Mouse (Mus musculus) olfactory bulb, adult 2 months (tissue): ENCODE data around the gene Syna. TPM values are rescaled to one million over a fixed set of nuclear protein-coding genes. Genes with fewer than 3 reads are reported as not detected.

ENCODE experiments used
- H3K27ac ChIP-seq: fragments of 200-500 bp; 2 replicates; pipeline ENCODE4 v1.5.1; 2012; ENCODE audit warnings: low read depth, low read length; ENCODE audit not compliant: insufficient read depth
- H3K4me1 ChIP-seq: fragments of 200-500 bp; 2 replicates; pipeline ENCODE4 v1.6.1; 2012; ENCODE audit warnings: low read length; ENCODE audit not compliant: control insufficient read depth, insufficient read depth
- H3K4me3 ChIP-seq: fragments of 200-500 bp; 2 replicates; pipeline ENCODE4 v1.5.1; 2012; ENCODE audit warnings: mild to moderate bottlenecking, low read depth, low read length, moderate library complexity; ENCODE audit not compliant: insufficient read depth
- CTCF ChIP-seq: fragments of 200-500 bp; IDR thresholded peaks from 2 replicates; pipeline ENCODE4 v1.5.1; 2012; ENCODE audit warnings: low read depth, mild to moderate bottlenecking, low read length, moderate library complexity; ENCODE audit not compliant: insufficient read depth
- POLR2A ChIP-seq: fragments of 200-500 bp; IDR thresholded peaks from 2 replicates; pipeline ENCODE4 v1.6.1; 2012; ENCODE audit warnings: mild to moderate bottlenecking, low read depth, low read length, moderate library complexity; ENCODE audit not compliant: insufficient read depth
- WGBS: fragments of 180-500 bp; shearing (Covaris S2); methylation state at CpG from one replicate; pipeline ENCODE4 v1.1.7; 2018; 5-methylcytosine and 5-hydroxymethylcytosine counted together
- polyA plus RNA-seq: library from polyadenylated mRNA; stranded (reverse); fragments of >200 nt; gene quantifications from 2 replicates; pipeline ENCODE4 v1.2.4, GENCODE M21; 2012; ENCODE audit warnings: low replicate concordance; ENCODE audit not compliant: missing spikeins, insufficient read depth, insufficient read length

The Syna gene
- polyA plus RNA-seq, 1 experiment = not detected

DNA sequence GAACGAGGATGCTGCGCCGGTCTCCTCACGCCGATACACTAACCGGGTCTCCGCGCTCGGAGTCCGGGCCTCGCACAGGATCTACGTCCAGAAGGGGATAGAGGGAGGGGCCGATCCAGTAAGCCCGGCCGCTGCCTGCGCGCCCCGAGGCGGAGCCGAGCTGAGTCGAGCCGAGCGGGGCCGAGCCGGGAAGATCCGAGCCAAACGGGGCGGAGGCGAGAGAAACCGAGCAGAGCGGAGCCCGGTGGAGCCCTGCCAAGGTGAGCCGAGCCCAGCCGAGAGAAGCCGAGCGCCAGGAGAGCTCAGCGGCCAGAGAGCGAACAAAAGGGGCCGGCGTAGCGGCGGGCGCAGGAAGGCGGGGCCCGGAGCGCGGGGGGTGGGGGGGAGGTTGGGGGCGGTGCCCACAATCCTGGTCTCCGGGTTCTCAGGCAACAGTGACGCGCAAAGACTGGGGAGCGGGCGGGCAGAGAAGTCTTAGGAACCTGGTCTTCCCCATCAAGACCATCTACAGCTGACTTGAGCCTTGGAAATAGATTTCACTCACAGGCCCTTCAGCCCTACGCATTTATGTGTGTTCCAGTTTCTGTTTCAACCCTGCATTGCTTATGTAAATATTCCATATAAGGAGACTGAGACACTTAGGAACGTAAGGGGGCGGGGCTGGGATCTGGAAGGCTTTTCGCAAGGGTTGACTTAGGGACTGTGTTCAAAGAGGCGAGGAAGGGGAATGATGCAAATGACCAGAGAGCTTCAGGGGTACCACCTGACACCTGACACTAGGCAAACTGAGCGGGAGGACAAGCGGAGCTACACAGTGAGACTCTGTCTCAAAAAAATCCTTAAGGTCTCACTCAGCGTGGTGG, 7.6 kb downstream of the Syna start, which contains the start of gene Clip2:
Gene Clip2 (minus strand): TSS at position 325 of the 863 bp plus-strand sequence.
- 2% methylated on average over 61 of the region's 61 CpGs for WGBS
- TF ChIP-seq POLR2A (peak; percentile 43), CTCF (0 out of 2 replicates have a peak, but pooled peaks have one; percentile 17)
- Histone ChIP-seq H3K27ac (peak within 1 kb of the TSS; percentile 97), H3K4me3 (peak within 1 kb of the TSS; percentile 93), H3K4me1 (peaks cover 37% of the 10 kb centered on the region)

- peaks cover 45% of the 10 kb centered on the region for H3K4me1 ChIP-seq
- TF ChIP-seq POLR2A (no peak), CTCF (no peak)
- peak overlapping the region; percentile 93 for H3K4me3 ChIP-seq
- WGBS = 1% methylated on average over 52 of the region's 52 CpGs
- peak overlapping the region; percentile 97 for H3K27ac ChIP-seq
These were observed 8.5 kb downstream of the Syna start for GRCm38 (mm10) chr5:134551233-134552109.

DNA sequence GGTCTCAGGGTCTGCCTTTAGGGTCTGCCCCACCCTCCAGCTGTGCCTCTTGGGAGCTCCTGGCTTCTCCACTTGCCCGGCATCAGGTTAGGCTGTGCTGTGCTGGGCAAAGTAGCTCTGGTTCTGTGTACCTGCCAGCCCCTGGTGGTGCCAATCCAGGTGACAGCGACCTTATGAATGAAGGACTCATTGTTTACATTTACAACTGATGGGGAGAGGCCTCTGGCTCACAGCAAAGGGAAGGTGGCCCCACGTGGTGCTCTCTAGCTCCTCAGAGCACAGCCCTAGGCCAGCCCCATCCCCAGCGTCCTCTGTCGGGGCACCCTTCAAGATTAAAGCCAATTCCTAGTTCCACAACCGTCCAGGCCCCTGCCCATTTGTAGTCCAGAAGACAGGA, 9.1 kb downstream of the Syna start:
- TF ChIP-seq CTCF = no peak
- no peak for TF ChIP-seq POLR2A
- H3K27ac ChIP-seq = peak overlapping the region; percentile 97
- H3K4me3 ChIP-seq = peak overlapping the region; percentile 93
- 6% methylated on average over 6 of the region's 6 CpGs for WGBS
- H3K4me1 ChIP-seq = peaks cover 50% of the 10 kb centered on the region

DNA sequence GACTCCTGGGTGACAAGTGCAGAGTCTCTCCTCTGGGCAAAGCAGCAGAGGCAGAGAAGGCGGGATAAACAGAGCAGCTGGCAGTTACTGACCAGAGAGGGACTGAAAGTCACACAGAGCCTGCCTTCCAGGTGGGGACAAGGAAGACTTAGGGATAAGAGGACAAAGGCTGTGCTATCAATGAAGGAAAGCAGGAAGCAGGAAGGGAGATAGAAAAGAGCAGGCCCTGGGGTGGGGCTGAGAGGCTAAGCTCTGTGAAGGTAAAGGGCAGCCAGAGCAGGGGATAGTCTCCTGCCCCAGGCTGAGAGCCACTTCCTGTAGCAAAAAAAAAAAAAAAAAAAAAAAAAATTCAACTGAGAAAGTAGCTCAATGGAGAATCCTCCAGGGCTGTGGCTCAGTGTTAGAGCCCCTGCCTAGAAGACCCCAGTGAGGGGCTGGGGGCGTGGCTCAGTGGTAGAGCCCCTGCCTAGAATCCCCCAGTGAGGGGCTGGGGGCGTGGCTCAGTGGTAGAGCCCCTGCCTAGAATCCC, 10.3 kb downstream of the Syna start:
- 87% methylated on average over 3 of the region's 3 CpGs for WGBS
- H3K27ac ChIP-seq = no peak overlapping the region
- peaks cover 46% of the 10 kb centered on the region for H3K4me1 ChIP-seq
- no peak overlapping the region for H3K4me3 ChIP-seq
- TF ChIP-seq POLR2A (no peak), CTCF (no peak)

GRCm38 (mm10) chr5:134548306-134548705, 11.7 kb downstream of the Syna start:
- WGBS = 17% methylated on average over 5 of the region's 5 CpGs
- Histone ChIP-seq H3K4me1 (peaks cover 53% of the 10 kb centered on the region), H3K27ac (peak overlapping the region; percentile 46; the same call in 1 of the 2 replicates), H3K4me3 (no peak overlapping the region)
- TF ChIP-seq POLR2A = no peak
- TF ChIP-seq CTCF = no peak

DNA sequence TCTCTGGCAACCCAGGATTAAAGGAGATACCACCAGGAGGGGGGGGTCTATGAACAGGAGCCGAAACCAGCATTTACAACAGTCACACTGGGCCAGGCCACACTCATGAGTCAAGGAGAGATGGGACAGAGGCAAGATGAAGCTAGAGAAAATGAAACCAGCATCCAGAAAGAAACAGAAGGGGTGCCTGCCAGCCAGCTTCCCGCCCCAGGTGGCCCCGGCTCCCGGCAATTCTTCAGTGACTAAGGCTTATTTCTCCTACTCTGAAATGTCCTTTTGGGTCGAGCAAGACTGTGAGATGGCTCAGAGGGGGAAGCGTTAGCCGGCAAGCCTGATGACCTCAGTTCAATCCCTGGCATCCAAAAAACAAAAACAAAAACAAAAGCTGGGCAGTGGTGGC, 13.2 kb downstream of the Syna start:
- no peak for TF ChIP-seq CTCF
- TF ChIP-seq POLR2A = no peak
- peak overlapping the region; percentile 47 for H3K27ac ChIP-seq

GRCm38 (mm10) chr5:134545242-134545629, 14.7 kb downstream of the Syna start:
- Histone ChIP-seq H3K4me1 (peaks cover 59% of the 10 kb centered on the region), H3K4me3 (no peak overlapping the region), H3K27ac (peak overlapping the region; percentile 89)
- no peak for TF ChIP-seq POLR2A
- 52% methylated on average over 3 of the region's 3 CpGs for WGBS

More for the DNA sequence above, 13.2 kb downstream of the Syna start:
- 18% methylated on average over 7 of the region's 7 CpGs for WGBS
- Histone ChIP-seq H3K4me3 (peak overlapping the region; percentile 5), H3K4me1 (peaks cover 55% of the 10 kb centered on the region)

GRCm38 (mm10) chr5:134544516-134545241, 15.3 kb downstream of the Syna start:
- H3K4me3 ChIP-seq = peak overlapping the region; percentile 1; the same call in 1 of the 2 replicates
- WGBS = 20% methylated on average over 19 of the region's 19 CpGs
- H3K27ac ChIP-seq = peak overlapping the region; percentile 89
- H3K4me1 ChIP-seq = peaks cover 64% of the 10 kb centered on the region
- no peak for TF ChIP-seq CTCF
- TF ChIP-seq POLR2A = no peak
